Mouse (Mus musculus) lung, postnatal 4 days (tissue): ENCODE data around the gene Msln.
A peak's percentile ranks its signal among the peaks of the same experiment; 100 is the strongest.

Experiments
- DNase-seq, 2 experiments: peaks; one replicate each; pipeline ENCODE4 v3.0.0; 2021

Gene Msln

DNA sequence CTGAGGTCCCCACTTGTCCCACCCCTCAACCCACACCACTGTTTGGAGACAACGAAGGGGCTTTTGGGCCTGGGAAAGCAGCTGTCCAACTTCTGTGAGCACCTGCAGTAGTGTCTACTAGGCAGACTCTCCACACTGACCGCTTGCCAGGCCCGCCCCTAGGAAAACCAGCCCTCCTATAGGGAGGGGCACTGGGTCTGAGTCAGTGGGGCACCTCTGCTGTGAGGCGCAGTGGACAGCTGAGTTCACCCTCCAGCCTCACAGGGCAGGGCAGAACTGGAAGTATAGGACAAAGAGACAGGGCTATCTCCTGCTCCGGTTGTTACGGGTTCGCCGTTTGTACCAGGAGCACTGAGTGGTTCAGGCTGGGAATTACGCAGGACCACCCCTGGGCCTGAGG is at the start of gene Msln:
Gene Msln (minus strand): TSS at position 138 of the 400 bp plus-strand sequence.
- no peak for DNase-seq

DNA sequence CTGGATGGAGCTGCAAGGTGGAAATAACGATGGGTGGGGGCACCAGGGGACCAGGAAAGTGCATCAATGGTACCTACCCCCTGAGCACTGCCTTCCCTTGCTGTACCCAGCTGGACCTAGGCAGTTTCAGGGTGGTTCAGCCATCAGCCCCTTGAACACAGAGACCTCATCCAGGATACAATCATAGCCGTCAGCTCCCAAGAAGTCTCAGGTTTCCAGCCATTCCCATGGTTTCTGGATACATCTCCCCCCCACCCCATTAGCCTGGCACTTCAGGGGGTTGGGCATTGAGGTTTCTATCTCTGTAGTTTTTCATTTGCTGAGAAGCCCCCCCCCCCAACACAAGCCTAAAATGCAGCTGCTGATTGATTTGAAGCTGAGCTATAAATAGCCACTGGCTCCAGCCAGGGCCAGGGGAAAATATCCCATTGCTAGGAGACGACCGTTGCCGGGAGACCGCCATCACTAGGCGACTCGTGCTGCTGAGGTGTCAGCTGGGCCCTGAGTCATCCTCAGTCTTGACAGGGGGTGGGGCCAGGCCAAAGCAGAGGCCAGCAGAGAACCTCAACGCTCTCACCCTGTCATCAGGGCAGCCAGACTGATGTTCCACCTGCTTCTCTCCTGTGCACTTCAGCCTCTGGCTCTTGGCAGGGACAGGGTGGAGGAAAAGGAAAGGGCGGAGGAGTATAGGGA is 48.8 kb upstream of the Msln start:
- DNase-seq: peak in 1 of 2 experiments; percentile 36

DNA sequence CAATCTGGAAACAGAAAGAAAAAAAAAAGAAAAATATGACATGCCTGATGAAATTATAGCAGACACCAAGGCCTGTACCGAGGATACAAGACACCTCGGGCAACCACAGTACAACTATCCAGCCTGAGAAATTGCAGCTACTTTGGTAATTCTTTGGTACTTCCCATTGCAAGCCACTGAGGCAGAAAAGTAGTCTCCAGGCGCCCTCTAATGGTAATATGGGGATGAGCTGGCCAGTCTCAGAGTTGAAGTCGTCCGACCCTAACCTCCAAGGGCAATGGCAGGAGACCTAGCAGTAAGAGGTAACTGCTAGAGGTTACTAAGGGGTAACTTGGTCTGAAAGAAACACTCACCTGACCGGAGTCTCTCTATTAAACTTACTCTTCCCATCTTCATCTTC is 46.9 kb upstream of the Msln start:
- DNase-seq: peak; percentile 58 to 79

DNA sequence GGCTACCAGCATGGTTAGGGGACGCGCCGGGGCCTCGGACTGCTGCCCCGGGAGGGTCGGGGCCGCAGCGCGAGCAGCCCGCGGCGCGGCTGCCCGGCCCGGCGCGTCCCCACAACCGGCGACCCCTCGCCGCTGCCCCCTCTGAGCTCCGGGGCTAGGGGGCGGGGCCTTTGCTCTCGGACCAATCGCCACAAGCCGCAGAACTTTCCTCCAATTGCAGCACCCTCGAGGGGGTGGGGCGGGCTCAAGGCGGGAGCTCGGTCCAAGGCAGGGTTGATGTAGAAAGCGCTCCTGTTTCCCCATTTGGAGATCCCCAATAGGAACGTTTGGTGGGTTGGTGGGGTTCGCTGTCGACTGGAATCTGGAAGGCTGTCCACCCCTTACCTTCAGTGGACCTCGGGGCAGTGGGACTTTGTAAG is 42.8 kb upstream of the Msln start, which contains the start of gene Metrn:
Gene Metrn (minus strand): TSS at position 186 of the 419 bp plus-strand sequence.
- DNase-seq: peak; percentile 90 to 91

DNA sequence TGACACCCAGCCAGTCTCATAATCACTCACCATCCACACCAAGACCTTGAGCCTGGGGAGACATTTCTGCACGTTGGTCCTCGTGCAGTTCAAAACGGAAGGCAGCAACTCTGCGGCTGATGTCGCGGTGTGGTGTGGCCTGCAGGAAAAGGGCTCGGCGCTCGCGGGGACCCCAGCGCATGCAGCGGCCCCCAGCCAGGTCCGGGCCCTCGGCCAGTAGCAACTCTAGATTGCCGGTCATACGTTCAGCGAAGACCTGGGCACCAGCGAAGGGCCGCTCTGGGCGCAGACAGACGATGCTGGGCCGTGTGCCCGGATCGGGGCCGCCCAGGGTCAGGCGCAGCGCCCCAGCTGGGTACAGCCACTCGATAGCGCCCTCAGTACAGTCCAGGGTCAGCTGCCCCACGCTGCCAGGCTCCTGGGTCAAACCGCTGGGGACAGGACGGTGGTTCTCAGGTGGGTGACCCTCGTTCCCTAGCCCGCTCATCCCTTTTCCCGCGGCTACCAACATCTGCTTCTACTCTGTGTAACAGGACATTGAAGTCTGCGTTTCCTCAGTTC is 42.1 kb upstream of the Msln start:
- DNase-seq: peak in 1 of 2 experiments; percentile 48

DNA sequence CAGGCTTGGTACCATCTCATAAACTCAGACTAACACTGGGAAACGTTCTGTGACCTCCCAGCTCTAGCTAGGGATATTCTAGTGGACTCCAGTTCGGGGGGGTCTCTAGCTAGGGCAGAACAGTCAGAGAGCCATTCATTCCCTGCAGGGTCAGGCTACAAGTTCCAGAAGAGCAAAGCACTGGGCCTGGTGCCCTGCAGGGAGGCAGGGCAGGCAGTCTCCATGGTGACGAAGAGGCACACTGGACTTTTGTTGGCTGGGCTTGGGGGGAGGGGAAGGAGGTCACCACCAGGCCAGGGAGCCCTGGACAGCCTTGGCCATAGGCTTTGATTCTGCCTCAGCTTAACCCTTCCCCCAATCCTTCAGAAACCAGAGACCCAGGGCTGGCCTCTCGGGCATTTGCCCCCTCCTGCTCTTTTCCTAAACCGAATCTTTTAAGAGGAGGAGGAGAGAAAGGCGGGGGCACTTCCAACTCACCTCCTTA is 41.5 kb upstream of the Msln start, which contains the start of gene AC134908.4:
Gene AC134908.4 (minus strand): TSS at position 51 of the 484 bp plus-strand sequence.
- no peak for DNase-seq

DNA sequence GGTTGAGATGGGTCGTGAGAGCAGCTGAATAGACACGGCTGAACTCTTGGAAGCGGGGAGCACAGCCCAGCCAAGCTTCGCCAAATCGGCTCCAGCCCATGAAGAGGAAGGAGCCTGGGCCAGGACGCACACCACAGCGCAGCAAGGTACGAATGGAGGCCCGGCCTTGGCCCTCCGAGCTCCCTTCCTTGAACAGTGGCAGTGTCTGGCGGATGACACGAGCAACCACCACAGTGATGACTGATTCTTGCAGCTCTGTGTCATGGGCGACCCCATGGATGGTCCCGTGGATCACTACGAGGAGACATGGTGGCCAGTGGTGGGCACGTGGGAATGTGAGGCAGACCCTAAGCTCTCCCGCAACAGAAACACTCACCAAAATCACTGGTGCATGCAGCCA is 40.8 kb upstream of the Msln start:
- no peak for DNase-seq

DNA sequence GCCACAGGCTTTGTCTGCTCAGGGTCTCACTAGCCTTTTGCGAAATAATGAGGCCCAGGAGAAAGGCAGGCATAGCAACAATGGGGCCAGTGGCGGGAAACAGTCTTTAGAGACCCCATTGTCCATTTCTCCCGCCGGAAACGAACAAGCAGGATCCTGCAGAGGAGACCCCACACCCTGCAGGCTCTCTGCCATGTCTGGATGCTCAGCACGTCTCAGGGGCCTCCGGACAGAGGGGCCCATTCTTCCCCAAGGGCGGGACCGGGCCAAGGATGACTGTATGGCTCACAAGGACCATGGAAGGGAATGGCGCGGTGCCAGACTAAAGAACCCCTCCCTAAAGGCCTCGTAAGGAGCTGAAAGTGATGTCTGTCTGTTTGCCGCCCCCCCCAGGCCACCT is 40.0 kb upstream of the Msln start:
- peak in 1 of 2 experiments; percentile 15 for DNase-seq

DNA sequence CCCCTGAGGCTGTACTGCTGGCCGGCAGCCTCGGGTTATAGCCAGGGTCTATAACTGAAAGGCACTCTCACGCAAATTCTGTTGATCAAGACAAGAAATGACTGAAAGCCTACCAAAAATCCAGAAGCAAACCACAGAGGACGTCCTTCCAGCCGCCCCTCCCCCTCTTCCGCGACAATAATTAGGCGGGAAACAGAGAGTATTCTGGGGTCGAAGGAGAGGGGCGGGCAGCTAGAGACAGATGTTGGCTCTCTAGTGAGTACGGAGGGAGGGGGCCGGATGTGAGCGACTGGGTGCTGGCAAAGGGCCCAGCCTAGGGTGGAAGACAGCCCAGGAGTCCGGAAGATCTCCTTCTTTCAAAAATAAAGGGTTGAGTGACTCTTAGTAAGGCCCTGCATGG is 38.4 kb upstream of the Msln start, which contains the start of gene Fam173a:
Gene Fam173a (minus strand): TSS at position 287 of the 400 bp plus-strand sequence.
- DNase-seq: peak; percentile 89 to 92

DNA sequence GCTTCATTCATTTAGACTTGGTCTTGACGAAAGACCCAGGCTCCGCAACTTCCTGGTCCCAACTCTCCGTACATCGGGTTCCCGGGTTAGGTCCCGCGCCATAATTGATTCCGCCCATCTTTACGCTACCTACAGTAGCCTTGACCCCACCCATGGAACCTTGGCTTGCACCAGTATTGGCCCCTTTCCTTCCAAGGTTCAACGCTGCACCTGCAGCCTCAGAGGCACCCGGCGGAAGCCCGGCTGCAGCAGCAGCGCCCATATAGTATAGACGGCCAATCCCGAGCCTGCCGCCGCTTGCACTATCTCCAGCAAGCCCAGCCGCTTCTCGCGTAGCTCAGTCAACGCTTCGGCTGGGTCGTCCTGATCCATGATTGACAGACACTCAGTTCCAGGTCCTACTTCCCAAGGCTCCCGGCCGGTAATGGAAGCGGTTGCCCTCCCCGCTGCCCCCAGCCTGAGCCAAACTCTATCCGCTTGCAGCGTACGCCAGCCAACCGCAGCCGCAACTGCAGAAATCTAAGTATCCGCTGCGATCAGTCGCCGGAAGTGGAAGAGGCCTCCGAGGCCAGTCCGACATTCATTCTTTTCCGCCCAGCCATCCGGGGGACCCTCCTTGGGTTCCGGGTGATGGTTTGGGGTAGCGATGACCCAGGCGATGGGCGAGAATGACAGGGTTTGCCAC is 37.8 kb upstream of the Msln start:
- DNase-seq: peak; percentile 92 to 93

DNA sequence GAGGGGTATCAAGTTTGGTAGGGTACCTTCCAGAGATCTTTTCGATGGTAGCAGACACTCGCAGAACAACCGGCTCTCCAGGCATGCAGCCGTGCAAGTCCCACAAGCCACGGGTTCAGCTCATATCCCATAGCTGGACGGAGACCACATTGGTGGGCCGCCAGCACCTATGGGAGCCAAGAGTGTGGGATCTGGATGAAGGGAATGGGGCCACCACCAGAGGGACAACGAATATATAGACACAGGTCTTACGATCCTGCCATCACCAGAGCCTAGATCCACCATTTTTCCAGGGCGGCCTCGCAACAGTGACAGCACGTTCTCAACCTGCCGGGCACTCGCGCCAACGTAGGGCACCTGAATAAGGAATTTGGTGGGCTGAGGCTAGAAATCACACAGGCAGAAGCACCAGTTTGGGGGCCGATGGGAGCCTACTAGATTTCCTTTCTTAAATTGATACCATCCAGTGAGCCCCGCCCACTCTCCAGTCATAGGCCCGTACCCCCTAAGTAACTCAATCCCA is 37.2 kb upstream of the Msln start:
- DNase-seq: peak in 1 of 2 experiments; percentile 31

DNA sequence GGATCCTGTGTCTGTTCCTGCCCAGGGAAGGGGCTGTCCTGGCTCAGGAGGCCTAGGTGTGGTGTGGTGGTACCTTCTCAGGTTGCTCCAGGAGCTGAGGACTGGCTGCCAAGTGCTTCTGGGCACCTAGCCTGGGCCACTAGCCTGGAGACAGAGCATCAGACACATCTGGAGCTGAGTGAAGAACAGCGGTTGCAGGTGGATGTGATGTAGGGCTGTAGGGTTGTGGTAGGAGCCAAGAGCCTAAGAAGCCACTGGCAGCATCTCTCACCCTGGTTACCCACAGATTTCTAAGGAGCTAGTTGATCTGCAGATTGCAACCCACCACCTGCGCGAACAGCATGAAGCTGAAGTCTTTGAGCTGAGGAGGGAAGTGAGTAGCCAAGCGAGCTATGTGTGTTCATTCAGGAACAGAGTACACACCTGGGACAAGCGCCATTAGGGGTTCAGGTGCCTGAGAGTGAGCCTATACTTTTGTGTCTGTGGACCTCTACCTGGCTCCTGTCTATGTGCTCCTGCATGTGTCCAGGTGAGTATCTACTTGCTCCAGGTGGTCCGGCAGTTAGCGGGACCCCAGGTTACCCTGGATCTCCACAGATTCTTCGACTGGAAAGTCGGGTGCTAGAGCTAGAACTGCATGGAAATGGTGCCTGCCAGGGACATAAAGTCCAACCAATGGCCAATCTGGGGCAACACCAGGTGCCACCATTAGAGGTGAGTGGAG is 32.8 kb upstream of the Msln start:
- DNase-seq: peak in 1 of 2 experiments; percentile 18

DNA sequence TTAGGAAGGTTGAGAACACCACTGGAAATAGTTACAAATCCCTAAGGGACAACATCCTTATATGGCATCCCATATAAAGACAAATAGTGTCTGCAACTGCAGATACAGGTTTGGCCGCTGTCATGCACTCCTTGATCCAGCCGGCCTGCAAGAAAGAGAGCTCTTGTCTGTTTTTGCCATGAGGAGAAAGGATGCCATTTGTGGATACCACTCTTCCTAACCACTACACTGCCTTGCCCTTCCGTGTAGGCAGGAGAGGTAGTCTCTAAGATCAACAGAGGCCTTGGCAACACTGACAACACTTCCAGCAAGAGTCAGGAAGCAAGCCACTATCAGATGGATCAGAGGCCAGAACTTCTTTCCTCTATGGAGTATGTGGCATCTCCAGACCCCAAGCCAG is 32.1 kb upstream of the Msln start, which contains the start of gene Ccdc78:
Gene Ccdc78 (plus strand): TSS at position 301 of the 400 bp plus-strand sequence.
- DNase-seq: no peak

DNA sequence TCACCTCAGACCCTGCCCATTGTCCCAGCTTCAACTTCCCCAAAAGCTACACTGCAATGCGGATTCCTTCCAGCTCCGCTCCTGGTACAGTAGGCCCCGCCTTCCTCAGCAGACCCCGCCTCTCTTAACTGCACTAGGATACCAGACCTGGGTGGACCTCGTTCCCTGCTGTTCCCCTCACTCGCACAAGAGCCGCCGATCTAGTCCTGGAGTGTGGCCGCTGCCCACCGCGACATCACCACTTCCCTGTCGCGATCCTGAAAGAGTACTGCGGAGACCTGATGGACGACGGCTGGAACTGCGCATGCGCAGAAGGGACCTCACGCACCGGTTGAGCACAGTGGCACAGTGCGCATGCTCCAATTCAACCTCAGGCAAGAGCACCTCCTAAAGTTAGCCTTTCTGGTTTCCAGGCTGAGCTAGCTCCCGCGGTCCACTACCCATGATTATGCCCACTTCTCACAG is 31.1 kb upstream of the Msln start, which contains the start of gene Haghl:
Gene Haghl (minus strand): TSS at position 393 of the 465 bp plus-strand sequence.
- DNase-seq: peak; percentile 95

DNA sequence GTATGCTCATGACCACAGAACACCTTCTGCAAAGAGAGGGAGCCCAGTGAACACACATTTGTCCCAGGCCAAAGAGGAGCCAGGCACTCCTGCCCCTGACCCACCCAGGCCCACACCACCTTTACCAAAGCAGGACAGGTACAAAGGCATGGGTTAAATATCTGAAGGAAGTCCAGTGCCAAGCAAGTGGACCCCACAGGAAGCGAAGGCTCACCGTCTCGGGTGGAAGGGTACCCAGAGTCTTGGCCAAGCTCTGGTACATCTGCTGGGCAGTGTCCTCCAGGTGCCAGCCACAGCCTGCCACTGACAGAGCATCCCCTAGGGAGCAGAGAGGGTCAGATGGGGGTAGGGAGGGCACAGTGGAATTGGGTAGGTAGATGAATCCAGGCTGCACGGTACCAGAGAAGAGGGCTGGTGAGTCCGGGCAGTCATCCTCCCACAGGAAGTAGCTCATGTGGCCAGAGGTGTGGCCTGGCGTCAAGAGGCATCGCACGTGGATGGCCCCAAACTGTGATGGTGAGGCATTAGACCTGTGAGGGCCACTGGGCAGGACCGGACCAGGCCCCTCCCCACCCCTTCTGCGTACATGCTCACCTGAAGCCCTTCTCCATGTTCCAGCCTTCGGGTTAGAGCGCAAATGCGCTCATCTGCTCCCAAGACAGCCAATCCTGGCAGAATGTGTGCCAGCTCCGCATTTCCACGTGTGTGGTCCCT is 29.8 kb upstream of the Msln start:
- DNase-seq: peak in 1 of 2 experiments; percentile 21

DNA sequence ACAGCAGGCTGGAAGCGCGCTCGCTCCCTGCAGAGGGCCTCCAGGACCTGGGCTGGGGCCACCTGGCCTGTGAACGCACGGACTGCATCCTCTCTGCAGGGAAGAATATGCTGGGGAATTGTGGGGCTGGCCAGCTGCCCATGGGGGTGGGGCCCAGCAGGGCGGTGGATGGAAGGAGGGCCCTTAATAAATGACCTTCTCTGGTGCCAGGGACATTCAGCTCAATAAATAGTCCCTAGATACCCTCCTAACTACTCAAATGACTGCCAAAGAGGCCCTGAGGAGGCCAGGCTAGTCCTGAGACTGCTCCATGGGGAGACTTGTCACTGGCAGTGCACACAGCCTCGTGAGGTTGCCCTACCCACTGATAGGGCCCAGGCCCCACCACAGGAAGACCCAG is 28.9 kb upstream of the Msln start:
- no peak for DNase-seq

DNA sequence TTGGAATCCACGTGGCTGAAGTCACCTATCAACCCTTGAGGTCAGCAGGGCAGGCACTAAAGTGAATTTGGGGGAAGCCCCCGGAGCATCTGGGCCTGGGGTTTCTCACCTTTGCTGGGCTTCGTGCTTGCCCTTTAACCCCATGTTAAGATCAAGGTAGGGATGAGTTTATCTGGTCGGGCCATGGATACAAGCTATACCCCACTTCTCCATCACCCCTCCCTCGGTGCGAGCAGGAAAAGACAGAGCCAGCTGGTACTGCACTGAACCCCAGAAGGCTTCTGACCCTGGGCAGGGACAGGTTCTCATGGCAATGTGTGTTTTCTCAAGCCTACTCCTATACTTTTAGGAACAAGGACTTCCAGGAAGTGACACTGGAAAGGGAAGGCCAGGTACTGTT is 27.2 kb upstream of the Msln start:
- no peak for DNase-seq

DNA sequence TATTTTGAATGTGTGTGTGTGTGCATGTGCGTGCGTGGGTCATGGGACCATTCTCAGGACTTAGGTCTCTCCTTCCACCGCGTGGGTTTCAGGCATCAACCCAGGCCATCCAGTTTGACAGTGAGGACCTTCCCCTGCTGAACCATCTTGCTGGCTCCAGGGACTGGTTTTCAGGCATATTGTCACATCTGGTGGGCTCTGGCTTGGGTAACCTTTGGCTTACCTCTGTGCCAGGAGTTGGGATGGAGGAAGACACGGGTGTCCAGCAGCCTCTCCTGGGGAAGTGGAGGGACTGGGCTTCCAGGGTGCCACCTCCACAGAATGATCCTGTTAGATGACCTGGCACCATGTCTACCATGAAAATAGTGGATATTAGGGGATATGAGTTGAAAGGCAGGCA is 23.8 kb upstream of the Msln start:
- DNase-seq: no peak

DNA sequence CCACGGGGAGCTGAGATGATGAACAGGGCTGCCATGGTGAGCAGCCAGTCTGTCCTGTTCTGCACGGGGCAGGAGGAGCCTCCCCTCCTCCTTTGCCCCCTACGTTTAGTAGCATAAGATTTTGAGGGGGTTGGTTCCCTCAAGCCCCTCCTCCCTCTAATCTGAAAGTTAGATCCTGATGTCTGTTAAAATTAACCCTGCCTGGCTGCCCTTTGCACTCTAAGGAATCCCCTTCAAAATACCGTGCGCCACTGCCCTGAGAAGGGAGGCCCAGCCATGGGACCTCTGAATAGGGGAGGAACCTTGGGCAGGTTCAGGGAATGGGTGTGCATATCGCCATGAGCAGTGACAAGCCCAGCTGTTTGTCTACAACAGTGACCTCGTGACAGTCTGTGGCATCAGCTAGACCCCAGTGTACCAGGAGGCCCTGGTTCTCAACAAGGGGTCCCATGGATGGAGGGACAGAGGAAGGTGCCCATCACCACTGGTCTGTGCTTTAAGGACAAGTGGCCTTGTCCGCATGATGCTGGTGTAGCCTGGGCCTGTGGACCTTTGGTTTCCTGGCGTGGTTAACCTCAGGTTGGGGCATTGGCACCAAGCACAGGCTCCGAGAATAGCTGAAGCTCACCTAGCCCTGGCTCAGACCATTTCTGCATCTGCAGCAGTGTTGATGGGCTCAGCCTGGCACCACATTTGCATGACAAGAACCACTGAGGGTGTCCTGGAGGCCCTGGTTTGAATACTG is 21.3 kb upstream of the Msln start:
- peak in 1 of 2 experiments; percentile 17 for DNase-seq

DNA sequence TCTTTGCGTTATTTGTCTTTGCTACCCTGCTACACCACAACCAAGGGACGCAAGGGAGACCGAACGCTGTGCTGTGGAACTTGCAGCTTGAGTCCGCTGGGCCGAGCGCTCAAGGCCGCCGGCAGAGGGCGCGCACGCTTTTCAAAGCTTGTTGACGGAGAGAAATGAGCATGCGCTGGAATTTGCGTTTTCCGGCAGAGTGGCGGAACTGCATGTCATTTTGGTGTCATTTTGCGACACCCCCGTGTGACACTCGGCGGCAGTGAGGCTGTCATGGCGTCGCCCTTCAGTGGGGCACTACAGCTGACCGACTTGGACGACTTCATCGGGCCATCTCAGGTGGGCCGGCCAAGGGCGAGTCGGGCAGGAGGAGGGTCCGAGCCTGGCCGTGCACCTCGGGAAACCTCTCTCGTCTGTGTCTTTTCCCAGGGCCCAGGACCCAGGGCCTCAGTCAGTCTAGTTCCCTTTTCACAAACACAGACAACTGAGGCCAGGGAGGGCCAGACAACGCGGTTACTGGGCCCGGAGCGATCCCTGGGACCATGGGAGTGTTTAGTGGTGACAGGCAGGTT is 19.5 kb upstream of the Msln start, which contains the start of gene Narfl:
Gene Narfl (plus strand): TSS at position 228 of the 572 bp plus-strand sequence.
- DNase-seq: peak; percentile 96 to 98
